Mouse (Mus musculus): ENCODE data around the gene Cacng4. TPM values are rescaled to one million over a fixed set of nuclear protein-coding genes. Genes with fewer than 3 reads are reported as not detected.

Gene Cacng4
- polyA plus RNA-seq, 1 experiment, result 0.74 TPM

GRCm38 (mm10) chr11:107683544-107684465, 110.6 kb downstream of the Cacng4 start:
- Histone ChIP-seq H3K27me3 (ENCODE audit: control insufficient read depth, insufficient read depth, insufficient read length) (no peaks in the 10 kb centered on the region), H3K79me2 (ENCODE audit: control insufficient read depth, insufficient read depth) (no peaks in the 10 kb centered on the region), H3ac (ENCODE audit: control insufficient read depth, insufficient read length, low read depth) (no peak overlapping the region), H3K79me3 (ENCODE audit: low read depth) (no peaks in the 10 kb centered on the region), H3K4me3 (ENCODE audit: insufficient read depth, poor library complexity, severe bottlenecking) (no peak overlapping the region), H3K36me3 (ENCODE audit: control insufficient read depth, insufficient read depth) (peaks cover 13% of the 10 kb centered on the region)
- TF ChIP-seq MYOD1 (IDR thresholded peaks at IDR 0.05; ENCODE audit: control insufficient read depth, insufficient read length, low read depth), result no peak
- no peak for TF ChIP-seq USF1 (IDR thresholded peaks at IDR 0.05; ENCODE audit: low read depth)
- no peak for TF ChIP-seq MAX (IDR thresholded peaks at IDR 0.05)
- TF ChIP-seq FOSL1 (IDR thresholded peaks at IDR 0.05; ENCODE audit: insufficient read depth, low read length, poor library complexity, severe bottlenecking), result no peak
- no peak for TF ChIP-seq MYOG (IDR thresholded peaks at IDR 0.05; ENCODE audit: control insufficient read depth, extremely low read depth, insufficient read length)

DNA sequence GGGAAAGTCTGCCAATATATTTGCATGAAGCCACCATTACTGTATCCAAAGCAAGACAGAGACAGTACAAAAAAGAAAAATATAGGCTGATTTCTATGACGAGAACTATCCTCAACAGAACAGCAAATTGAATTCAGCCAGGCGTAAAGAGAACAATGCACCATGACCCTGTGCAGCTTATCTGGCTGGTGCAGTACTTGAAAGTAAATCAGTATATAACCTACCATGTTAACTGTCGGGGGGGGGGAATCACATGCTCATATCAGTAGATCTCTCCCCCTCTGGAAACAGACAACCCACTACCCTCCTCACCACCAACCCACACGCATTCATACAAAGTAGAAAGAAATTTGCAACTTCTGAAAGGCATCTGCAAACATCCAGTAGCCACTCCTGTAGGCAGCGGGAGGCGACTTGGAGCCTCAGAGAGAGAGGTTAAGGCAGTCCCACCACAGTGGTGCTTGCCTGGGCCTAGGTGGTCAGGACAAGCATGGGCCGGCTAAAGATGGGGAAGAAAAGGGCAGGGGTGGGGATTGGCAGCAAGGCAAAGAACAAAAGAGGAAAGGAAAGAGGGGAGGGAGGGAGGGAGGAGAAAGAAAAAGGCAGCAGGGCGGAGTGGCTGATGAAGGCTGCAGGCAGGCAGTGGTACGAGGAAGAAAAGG, 111.5 kb downstream of the Cacng4 start:
- no peaks in the 10 kb centered on the region for H3K27me3 ChIP-seq (ENCODE audit: control insufficient read depth, insufficient read depth, insufficient read length)
- H3K4me3 ChIP-seq (ENCODE audit: insufficient read depth, poor library complexity, severe bottlenecking), result no peak overlapping the region
- no peaks in the 10 kb centered on the region for H3K79me2 ChIP-seq (ENCODE audit: control insufficient read depth, insufficient read depth)
- H3ac ChIP-seq (ENCODE audit: control insufficient read depth, insufficient read length, low read depth), result no peak overlapping the region
- no peaks in the 10 kb centered on the region for H3K79me3 ChIP-seq (ENCODE audit: low read depth)
- peaks cover 8% of the 10 kb centered on the region for H3K36me3 ChIP-seq (ENCODE audit: control insufficient read depth, insufficient read depth)
- TF ChIP-seq CEBPB (IDR thresholded peaks at IDR 0.05; ENCODE audit: low read depth) (no peak), MYOG (IDR thresholded peaks at IDR 0.05; ENCODE audit: control insufficient read depth, extremely low read depth, insufficient read length) (no peak), CTCF (IDR thresholded peaks at IDR 0.05; ENCODE audit: control insufficient read depth, insufficient read depth, insufficient read length) (no peak), FOSL1 (IDR thresholded peaks at IDR 0.05; ENCODE audit: insufficient read depth, low read length, poor library complexity, severe bottlenecking) (no peak), MAX (IDR thresholded peaks at IDR 0.05) (no peak), MYOD1 (IDR thresholded peaks at IDR 0.05; ENCODE audit: control insufficient read depth, insufficient read length, low read depth) (no peak), USF1 (IDR thresholded peaks at IDR 0.05; ENCODE audit: low read depth) (no peak)

Other genes starting within 250 kb of the Cacng4 start
- 6.8 TPM for gene Helz, start 246.6 kb downstream of the Cacng4 start, polyA plus RNA-seq (2012; fragmentation: generic; extraction: Trizol)
- 158 TPM for gene Cacng1, start 78.0 kb downstream of the Cacng4 start, polyA plus RNA-seq (2012; fragmentation: generic; extraction: Trizol)
- not detected for gene Cacng5, start 120.5 kb upstream of the Cacng4 start, polyA plus RNA-seq (2012; fragmentation: generic; extraction: Trizol)

All from C2C12 (cell line).